Mouse (Mus musculus): ENCODE measurements around the gene Aplnr.

The Aplnr gene

GRCm38 (mm10) chr2:85137601-85138140 is 1.6 kb downstream of the Aplnr start:
- no peak for DNase-seq (ENCODE audit: low spot score)

DNA sequence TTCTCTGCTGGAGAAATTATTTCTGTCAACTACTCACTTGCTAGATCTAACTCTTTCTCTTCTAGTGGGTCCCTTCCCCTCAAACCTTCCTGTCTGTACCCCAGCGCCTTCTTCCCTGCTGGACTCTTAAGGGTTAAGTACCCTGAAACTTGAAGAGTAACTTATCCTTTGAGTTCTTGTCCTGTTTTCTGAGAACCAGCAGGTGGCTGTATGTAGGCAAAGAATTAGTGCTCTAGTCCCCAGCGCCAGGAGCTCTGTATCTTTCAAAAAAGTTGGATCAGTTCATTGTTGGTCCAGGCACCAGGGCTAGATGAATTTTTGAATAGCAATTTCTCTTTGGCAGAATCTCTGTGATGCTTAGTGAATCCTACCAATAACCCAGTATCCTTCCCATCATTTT is 2.1 kb downstream of the Aplnr start:
- no peak for DNase-seq (ENCODE audit: low spot score)

DNA sequence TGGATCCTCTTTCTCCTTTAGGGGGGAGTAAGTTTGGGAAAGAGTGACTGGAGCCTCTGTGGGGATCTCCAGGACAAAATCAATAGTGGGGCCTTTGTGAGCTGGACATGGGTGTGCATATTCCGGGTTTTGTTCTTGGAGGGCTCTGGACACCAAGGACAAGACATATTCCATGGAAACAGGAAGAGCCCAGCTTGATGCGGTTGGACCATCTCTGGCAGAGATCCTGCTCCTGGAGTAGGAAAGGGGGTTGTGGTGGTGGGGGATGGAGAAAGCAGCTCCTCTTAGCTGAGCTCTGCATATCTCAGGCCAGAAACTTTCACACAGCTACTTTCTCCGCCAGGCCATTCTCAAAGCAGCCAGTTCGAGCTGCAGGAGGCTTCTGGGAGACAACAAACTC is 3.4 kb downstream of the Aplnr start:
- DNase-seq (ENCODE audit: low spot score) = no peak

DNA sequence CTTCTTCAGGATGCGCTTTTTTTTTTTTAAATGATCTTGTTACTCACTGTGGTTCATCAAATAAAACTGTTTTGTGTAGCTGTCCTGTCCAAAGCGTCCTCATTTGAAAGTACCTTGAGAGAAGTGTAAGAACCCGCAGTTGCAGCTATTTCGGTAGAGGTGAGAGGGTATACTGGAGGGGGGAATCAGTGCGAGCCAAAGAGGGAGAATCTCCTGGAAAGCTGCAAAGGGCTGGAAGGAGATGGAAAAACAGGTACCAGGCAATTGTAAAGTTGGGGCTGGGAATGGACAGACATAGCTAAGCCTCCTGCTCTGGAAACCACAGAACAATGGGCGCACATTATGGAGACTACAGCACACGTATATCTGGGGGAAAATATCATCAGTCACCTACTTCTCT is 3.8 kb downstream of the Aplnr start:
- no peak for DNase-seq (ENCODE audit: low spot score)

- DNase-seq (ENCODE audit: low spot score) = no peak
Measured at GRCm38 (mm10) chr2:85140833-85141232, 4.8 kb downstream of the Aplnr start.

GRCm38 (mm10) chr2:85144908-85145307 is 8.9 kb downstream of the Aplnr start:
- no peak for DNase-seq (ENCODE audit: low spot score)

- no peak for DNase-seq (ENCODE audit: low spot score)
Measured at GRCm38 (mm10) chr2:85145346-85145745, 9.3 kb downstream of the Aplnr start.

GRCm38 (mm10) chr2:85147481-85147880 is 11.5 kb downstream of the Aplnr start:
- no peak for DNase-seq (ENCODE audit: low spot score)

GRCm38 (mm10) chr2:85150373-85150772 is 14.3 kb downstream of the Aplnr start:
- no peak for DNase-seq (ENCODE audit: low spot score)

DNA sequence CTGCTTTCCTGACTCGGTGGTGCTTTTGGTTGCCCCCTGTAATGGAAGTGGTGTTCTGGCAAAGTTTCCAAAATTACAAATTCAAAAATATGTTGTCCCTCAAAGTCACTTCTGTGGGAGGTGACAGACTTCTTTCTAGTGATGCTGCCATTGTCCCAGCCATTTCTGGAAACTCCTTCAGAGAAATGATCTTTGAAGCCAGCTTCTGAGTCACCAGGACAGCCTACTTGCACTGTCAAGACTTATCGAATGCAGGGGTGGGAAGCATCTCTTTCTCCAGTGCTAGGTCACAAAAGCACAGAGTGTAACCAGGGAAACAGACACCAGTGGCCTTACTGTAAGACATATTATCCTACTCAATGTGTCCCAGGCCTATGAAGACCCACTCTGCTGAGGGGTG is 15.2 kb downstream of the Aplnr start:
- DNase-seq (ENCODE audit: low spot score) = no peak

GRCm38 (mm10) chr2:85155334-85155733 is 19.3 kb downstream of the Aplnr start:
- DNase-seq (ENCODE audit: low spot score) = no peak

DNA sequence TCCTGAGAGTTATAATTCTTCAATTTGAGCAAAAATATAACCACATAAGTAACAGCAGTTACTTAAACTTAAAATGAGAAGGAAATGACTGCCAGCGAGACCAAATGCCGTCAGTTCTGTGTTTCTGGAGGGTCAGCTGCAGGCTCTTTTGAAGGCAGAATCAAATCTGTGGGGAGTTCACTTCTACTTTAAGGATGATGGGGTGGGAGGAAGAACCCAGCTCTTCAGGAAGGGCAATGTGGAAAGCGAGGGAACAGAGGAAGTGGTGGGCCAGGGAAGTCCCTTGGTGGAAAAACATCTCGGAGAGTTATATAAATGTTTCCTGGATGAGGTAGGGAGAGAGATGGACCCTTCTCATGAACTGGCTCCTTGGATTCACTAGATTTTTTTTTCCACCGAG is 20.1 kb downstream of the Aplnr start:
- no peak for DNase-seq (ENCODE audit: low spot score)

- DNase-seq (ENCODE audit: low spot score) = no peak
Measured at GRCm38 (mm10) chr2:85157382-85157781, 21.4 kb downstream of the Aplnr start.

GRCm38 (mm10) chr2:85160901-85161637 is 25.0 kb downstream of the Aplnr start:
- no peak for DNase-seq (ENCODE audit: low spot score)

DNA sequence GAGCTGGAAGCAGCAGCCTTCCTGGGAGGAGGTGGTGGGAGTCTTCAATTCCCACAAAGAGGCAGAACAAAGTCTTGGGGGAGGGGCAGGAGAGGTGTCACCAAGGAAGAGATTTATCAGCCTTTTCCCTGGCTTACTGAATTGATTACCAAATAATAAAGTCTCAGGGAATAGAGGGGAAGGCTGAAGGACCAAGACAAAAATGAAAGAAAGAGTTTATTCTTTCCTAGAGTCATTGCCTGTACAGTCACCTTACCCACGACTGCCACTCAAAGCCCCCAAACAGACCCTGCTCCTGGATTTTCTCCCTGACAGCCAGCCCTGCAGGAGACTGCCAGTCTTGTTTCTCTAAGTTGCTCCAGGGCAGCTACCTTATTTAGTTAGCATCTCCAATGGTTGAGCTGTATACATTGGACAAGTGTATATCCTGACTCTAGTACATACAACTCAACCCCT is 25.6 kb downstream of the Aplnr start:
- DNase-seq (ENCODE audit: low spot score) = no peak

DNA sequence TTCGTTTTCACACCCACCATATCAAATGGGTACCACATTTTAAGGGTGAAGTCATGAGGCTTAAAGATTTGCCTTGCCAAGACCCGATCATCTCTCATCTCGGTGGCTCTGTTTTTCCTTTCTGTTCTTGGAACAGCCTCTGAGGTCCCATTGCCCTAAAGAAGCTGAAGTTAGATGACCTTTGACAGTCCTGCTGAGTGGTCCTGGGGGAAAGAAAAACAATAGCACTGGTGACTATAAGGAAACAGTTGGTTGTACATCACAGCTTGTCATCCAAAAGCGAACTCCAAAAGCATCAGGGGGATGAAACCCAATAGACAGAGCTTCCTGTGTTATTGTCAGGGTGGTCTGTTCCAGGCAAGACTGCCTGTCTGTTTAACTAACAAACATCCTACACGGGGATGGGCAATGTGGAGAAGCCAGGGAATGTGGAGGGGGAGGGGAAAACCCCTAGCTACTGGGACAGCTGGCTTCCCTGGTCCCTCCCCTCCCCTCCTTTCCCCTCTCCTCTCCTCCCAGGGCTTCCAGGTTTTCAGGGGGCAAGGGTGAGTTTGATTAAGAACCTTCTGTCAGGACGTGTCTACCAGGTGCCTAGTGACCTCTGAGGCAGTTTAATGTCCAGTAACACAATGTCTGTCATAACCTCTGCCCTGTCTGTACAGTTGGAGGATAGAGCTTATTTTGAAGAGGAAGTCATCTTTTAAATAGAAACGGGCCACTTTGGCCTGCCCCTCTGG is 27.5 kb downstream of the Aplnr start:
- DNase-seq (ENCODE audit: low spot score) = peak; percentile 66

DNA sequence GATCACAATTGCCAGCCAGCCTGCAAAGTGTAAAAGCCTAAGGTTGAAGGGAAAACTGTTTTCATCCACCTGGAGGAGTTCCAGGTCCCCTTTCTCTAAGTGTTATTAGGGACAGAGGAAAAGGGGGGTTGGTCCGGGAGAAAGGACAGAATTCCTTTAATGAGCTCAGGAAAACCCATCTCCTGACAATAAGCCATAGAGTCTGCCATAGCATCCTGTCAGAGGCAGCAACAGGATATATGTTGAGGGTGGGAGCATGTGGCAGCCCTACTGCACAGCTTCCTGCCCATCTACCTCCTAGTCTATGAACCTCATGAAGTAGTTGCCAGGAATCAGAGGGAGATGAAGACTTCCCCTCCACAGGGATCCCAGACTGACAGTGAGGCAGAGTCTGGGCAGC is 31.6 kb downstream of the Aplnr start:
- DNase-seq (ENCODE audit: low spot score) = no peak

GRCm38 (mm10) chr2:85168327-85168726 is 32.3 kb downstream of the Aplnr start:
- no peak for DNase-seq (ENCODE audit: low spot score)

- peak; percentile 34 for DNase-seq (ENCODE audit: low spot score)
Measured at GRCm38 (mm10) chr2:85172071-85172762, 36.2 kb downstream of the Aplnr start.

DNA sequence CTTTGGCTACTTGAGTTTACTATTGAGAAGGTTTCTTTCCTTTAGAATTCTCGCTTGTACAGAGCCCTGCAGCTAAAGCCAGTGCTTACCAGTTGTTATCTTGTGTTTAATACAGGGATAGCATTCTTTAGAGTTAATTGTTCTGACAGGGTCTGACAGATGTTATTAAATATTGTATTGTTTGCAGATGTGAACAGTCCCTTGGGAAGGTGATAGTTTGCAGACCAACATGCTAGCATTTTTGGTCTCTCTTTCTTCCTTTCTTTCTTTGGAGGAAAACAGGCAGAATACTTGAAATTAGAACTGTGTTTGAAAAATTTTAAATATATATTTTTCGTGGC is 36.7 kb downstream of the Aplnr start:
- no peak for DNase-seq (ENCODE audit: low spot score)

DNA sequence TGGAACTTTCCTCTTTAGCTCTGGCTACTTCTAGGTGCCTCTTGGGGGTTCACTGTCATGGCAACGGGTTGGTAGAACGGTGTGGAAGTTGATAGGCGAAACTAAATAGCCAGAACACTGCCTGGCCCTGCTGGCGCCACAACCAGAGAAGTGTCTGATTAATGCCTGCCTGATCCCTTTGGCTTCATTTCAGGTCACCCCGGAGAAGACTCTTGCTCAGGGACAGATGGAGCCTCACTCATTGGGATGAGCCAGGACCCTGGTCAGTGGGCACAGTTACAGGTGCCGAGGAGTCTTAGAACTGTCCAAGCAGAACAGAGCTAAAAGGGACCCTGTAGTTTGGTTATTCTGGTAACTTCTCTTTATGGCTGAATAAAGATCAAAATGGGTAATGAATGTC is 37.5 kb downstream of the Aplnr start:
- no peak for DNase-seq (ENCODE audit: low spot score)

DNA sequence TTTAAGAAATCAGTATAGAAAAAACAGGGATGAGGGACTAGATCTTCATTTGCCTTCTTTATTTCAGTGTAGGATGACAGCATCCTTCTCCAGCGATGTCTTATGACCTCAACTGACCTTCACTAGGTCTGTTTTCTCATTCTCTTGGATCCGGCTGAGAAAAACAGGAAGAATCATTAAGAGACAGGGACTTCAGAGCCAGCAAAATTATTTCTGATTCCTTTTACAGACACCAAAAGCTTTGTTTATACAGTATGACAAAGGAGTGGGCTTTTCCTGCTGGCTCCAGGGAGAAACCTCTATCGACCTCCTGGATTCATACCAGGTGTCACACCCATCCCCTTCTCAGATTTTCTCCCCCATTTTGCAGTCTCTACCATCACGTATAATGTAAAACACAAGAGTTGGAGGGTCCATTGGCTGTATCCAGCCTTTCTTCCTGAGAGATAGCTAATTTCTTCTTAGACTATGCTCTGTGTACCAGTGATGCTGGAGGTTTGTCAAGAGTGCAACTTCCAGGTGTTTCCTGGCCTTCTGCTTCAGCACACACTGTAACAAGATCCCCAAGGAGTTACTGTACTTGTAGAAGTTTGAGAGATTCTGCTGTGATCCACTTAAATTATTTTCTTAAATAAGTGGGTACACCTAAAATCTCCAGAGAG is 42.2 kb downstream of the Aplnr start:
- no peak for DNase-seq (ENCODE audit: low spot score)

Measured in yolk sac, embryonic 10.5 days (tissue).